Mouse (Mus musculus) cerebellum, adult 2 months (tissue): ENCODE data around the gene Mapk12.

Experiments used
- CTCF ChIP-seq: fragments of 200-500 bp; IDR thresholded peaks from 2 replicates; pipeline ENCODE4 v1.5.1; 2011; ENCODE audit warnings: low read depth, mild to moderate bottlenecking, control low read depth, low read length, moderate library complexity, borderline replicate concordance; ENCODE audit not compliant: insufficient read depth
- POLR2A ChIP-seq: fragments of 200-500 bp; IDR thresholded peaks from 2 replicates; pipeline ENCODE4 v1.6.1; 2011; ENCODE audit warnings: low read length, control low read depth, borderline replicate concordance; ENCODE audit not compliant: insufficient read depth

GRCm38 (mm10) chr15:89130245-89130644 is 10.3 kb downstream of the Mapk12 start:
- TF ChIP-seq CTCF, result no peak
- TF ChIP-seq POLR2A, result no peak
